In the genomic region with DNA sequence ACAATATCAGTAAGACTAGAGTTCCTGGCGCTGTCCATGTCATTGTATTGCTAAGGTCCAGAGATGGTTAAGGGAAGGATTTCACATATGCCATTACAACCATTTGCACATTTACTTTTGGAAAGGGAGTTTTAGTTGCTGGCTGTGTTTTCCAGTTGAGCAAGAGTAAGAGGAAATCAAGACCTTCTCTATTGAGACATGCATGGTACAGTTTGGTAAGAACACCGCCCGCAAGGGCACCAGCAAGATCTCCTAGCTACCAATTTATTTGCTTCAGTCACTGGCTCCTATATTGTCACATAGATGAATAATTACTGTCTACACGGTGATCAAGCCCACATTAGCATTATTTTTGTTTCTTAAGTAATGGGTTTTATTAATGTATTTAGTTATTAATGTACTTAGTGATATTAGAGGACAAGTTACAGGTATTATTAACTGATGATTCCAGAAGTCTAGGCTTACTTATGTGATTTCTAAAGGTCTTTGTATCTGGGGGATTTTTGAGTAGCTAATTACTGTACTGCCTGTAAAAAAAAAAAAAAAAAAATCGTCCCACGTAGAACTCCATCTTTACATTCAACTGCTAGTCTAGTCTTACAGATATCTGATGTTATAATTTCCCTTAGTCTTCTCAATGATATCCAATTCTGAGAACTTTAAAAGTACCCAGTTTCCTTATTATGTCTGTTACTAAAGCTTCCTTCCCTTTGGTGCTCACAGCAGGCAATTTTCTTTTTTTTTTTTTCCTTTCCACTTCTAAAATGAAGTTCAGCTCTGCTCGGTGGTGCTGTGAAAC, we compare ENCODE assay signal across 8 mouse cellular contexts. TPM values are rescaled to one million over a fixed set of nuclear protein-coding genes. Genes with fewer than 3 reads are reported as not detected.
A peak's percentile ranks its signal among the peaks of the same experiment; 100 is the strongest.
DNase-seq lines count a peak whose midpoint lies in the region; ATAC-seq and TF ChIP-seq lines count a peak whose summit lies in the region.

No protein-coding gene starts in this region.

- H3K4me3 ChIP-seq in heart, adult 2 months = peak overlapping the region; percentile 89
- H3K4me3 ChIP-seq in MEL (ENCODE audit: control insufficient read depth in 1 of 2, insufficient read depth in 1 of 2, low read depth in 2 of 2, low read length in 2 of 2) = peak overlapping the region; percentile 90 to 98
- H3K4me3 ChIP-seq in hindbrain, embryonic 11.5 days (ENCODE audit: low read depth, low read length) = peak overlapping the region; percentile 65

- no peak for TF ChIP-seq RAD21 in MEL (IDR thresholded peaks at IDR 0.05; ENCODE audit: low read depth, low read length)

- no peak for ATAC-seq in hindbrain, embryonic 11.5 days (ENCODE audit: low FRiP score)

- H3K27me3 ChIP-seq in heart, adult 2 months (ENCODE audit: control insufficient read depth, insufficient read depth, low read length) = no peaks in the 10 kb centered on the region
- H3K27me3 ChIP-seq in MEL (ENCODE audit: control insufficient read depth in 1 of 2, insufficient read depth in 2 of 2, low read length in 2 of 2) = no peaks in the 10 kb centered on the region
- no peaks in the 10 kb centered on the region for H3K27me3 ChIP-seq in hindbrain, embryonic 11.5 days (ENCODE audit: control insufficient read depth, insufficient read depth, low read length)

- 46% methylated on average over 7 of the region's 7 CpGs for WGBS in heart, adult 2 months
- 36% methylated on average over 7 of the region's 7 CpGs for WGBS in hindbrain, embryonic 11.5 days

- peak overlapping the region; percentile 76 for H3K27ac ChIP-seq in heart, adult 2 months
- H3K27ac ChIP-seq in MEL (ENCODE audit: control insufficient read depth, low read depth, low read length) = peak overlapping the region; percentile 88
- no peak overlapping the region for H3K27ac ChIP-seq in hindbrain, embryonic 11.5 days (ENCODE audit: low read depth, low read length)

- no peak for DNase-seq in heart, adult 2 months
- DNase-seq in heart, adult 9 months (ENCODE audit: low spot score in 2 of 2) = no peak
- peak; percentile 75 for DNase-seq in MEL (ENCODE audit: low read depth, low spot score)
- DNase-seq in hindbrain, embryonic 11.5 days (ENCODE audit: low spot score) = no peak
- DNase-seq in lung, postnatal 36 days = peak; percentile 37
- no peak for DNase-seq in ovary, adult 18-20 months (ENCODE audit: low spot score)
- DNase-seq in cerebellum, postnatal 10 days = no peak
- DNase-seq in left cerebral cortex, postnatal 10 days (ENCODE audit: extremely low spot score in 1 of 2, low spot score in 2 of 2) = no peak

- TF ChIP-seq EP300 in heart, adult 2 months (IDR thresholded peaks at IDR 0.05; ENCODE audit: insufficient read depth, low read depth, low read length) = no peak
- no peak for TF ChIP-seq EP300 in MEL (IDR thresholded peaks at IDR 0.05; ENCODE audit: low read depth in 1 of 2, low read length in 2 of 2)

- peak overlapping the region; percentile 78 for H3K4me2 ChIP-seq in hindbrain, embryonic 11.5 days (replicated peaks; ENCODE audit: low read depth, low read length)

- no peaks in the 10 kb centered on the region for H3K79me2 ChIP-seq in heart, adult 2 months (replicated peaks; ENCODE audit: control insufficient read depth, insufficient read depth, low read length)
- peaks cover 34% of the 10 kb centered on the region for H3K79me2 ChIP-seq in MEL (ENCODE audit: control insufficient read depth, insufficient read depth, low read length, poor library complexity)

- no peak for TF ChIP-seq POLR2A in heart, adult 2 months (IDR thresholded peaks at IDR 0.05; ENCODE audit: insufficient read depth, low read depth, low read length)
- peak in 1 of 2 experiments; percentile 26; a peak in 1 of 4 replicates for TF ChIP-seq POLR2A in MEL (IDR thresholded peaks at IDR 0.05; ENCODE audit: control insufficient read depth in 1 of 2, insufficient read depth in 1 of 2, low read depth in 1 of 2, low read length in 2 of 2, poor library complexity in 1 of 2)

- H3K4me1 ChIP-seq in heart, adult 2 months (ENCODE audit: control insufficient read depth, insufficient read depth, low read length) = no peaks in the 10 kb centered on the region; the same call in none of the 2 replicates
- peaks cover 25 to 31% of the 10 kb centered on the region in 2 experiments for H3K4me1 ChIP-seq in MEL (ENCODE audit: control insufficient read depth in 1 of 2, insufficient read depth in 2 of 2, low read length in 2 of 2)
- no peaks in the 10 kb centered on the region for H3K4me1 ChIP-seq in hindbrain, embryonic 11.5 days (replicated peaks; ENCODE audit: control insufficient read depth, insufficient read depth, low read length)

- no peaks in the 10 kb centered on the region for H3K36me3 ChIP-seq in heart, adult 2 months (ENCODE audit: control insufficient read depth, insufficient read depth, low read length)
- peaks cover 0 to 39% of the 10 kb centered on the region in 2 experiments; a peak in 3 of 4 replicates for H3K36me3 ChIP-seq in MEL (ENCODE audit: control insufficient read depth in 1 of 2, insufficient read depth in 2 of 2, low read length in 2 of 2)
- H3K36me3 ChIP-seq in hindbrain, embryonic 11.5 days (ENCODE audit: control insufficient read depth, insufficient read depth, low read length) = no peaks in the 10 kb centered on the region

- intact Hi-C loops in heart, adult 2 months (cut with DNase I) = loop anchor here (5.0 kb wide), 3 partner anchors 43 to 343 kb away; partner anchors contain the start of genes Alpk1, Larp7 and Zgrf1
- intact Hi-C loops in left cerebral cortex, postnatal 10 days (cut with DNase I) = loop anchor here (5.0 kb wide), 1 partner anchor 33 kb away; no protein-coding TSS in a partner anchor

- TF ChIP-seq CTCF in heart, adult 2 months (IDR thresholded peaks at IDR 0.05) = no peak
- TF ChIP-seq CTCF in MEL (IDR thresholded peaks at IDR 0.05 in 2 of 3, conservative IDR thresholded peaks at IDR 0.05 in 1 of 3; ENCODE audit: control insufficient read depth in 1 of 3, insufficient read depth in 1 of 3, low read depth in 2 of 3, low read length in 3 of 3, poor library complexity in 1 of 3, severe bottlenecking in 1 of 3) = no peak

- H3K9me3 ChIP-seq in MEL (replicated peaks; ENCODE audit: insufficient read depth, low read length) = no peaks in the 10 kb centered on the region
- H3K9me3 ChIP-seq in hindbrain, embryonic 11.5 days (ENCODE audit: control insufficient read depth, low read length) = no peaks in the 10 kb centered on the region

- peak overlapping the region; percentile 84 for H3K9ac ChIP-seq in heart, adult 2 months (ENCODE audit: low read depth, low read length)
- H3K9ac ChIP-seq in MEL (ENCODE audit: control insufficient read depth, low read depth, low read length, poor library complexity, severe bottlenecking) = peak overlapping the region; percentile 84
- H3K9ac ChIP-seq in hindbrain, embryonic 11.5 days (ENCODE audit: low read depth, low read length) = peak overlapping the region; percentile 71

TF ChIP-seq in MEL, 35 proteins besides CTCF, POLR2A, EP300 and RAD21:
- TF ChIP-seq CHD1 (IDR thresholded peaks at IDR 0.05; ENCODE audit: low read depth, low read length) (peak; percentile 74), MXI1 (IDR thresholded peaks at IDR 0.05; ENCODE audit: low read depth, low read length) (peak; percentile 35; the same call in 1 of the 2 replicates), ETS1 (IDR thresholded peaks at IDR 0.05; ENCODE audit: low read depth, low read length) (0 out of 2 replicates have a peak, but pooled peaks have one; percentile 1), RCOR1 (IDR thresholded peaks at IDR 0.05; ENCODE audit: low read depth, low read length) (no peak), TBP (IDR thresholded peaks at IDR 0.05; ENCODE audit: low read depth, low read length) (0 out of 2 replicates have a peak, but pooled peaks have one; percentile 1), ZKSCAN1 (IDR thresholded peaks at IDR 0.05; ENCODE audit: low read depth, low read length) (no peak), TCF12 (IDR thresholded peaks at IDR 0.05; ENCODE audit: low read depth, low read length) (0 out of 2 replicates have a peak, but pooled peaks have one; percentile 0), POLR2AphosphoS2 (IDR thresholded peaks at IDR 0.05; ENCODE audit: low read length) (no peak), MAZ (IDR thresholded peaks at IDR 0.05; ENCODE audit: low read depth, low read length) (0 out of 2 replicates have a peak, but pooled peaks have one; percentile 7), ELF1 (IDR thresholded peaks at IDR 0.05; ENCODE audit: low read depth, low read length) (no peak), MYC (IDR thresholded peaks at IDR 0.05; ENCODE audit: low read depth, low read length) (0 out of 2 replicates have a peak, but pooled peaks have one; percentile 9), ZNF384 (IDR thresholded peaks at IDR 0.05; ENCODE audit: low read depth, low read length) (peak; percentile 82), TAL1 (IDR thresholded peaks at IDR 0.05; ENCODE audit: low read length) (no peak), POLR2AphosphoS5 (IDR thresholded peaks at IDR 0.05; ENCODE audit: borderline replicate concordance, low read depth, low read length) (no peak), SIN3A (IDR thresholded peaks at IDR 0.05; ENCODE audit: low read length) (peak; percentile 33)
TF ChIP-seq in MEL: peak in this region for 9.

RNA-seq across cellular contexts. Expression of gene Fam241a, which starts 0.9 kb away (rescaled TPM):
- 1 to 10 TPM; 3.6 to 4.2 TPM for total RNA-seq in heart, adult 2 months (2021)
- 1.3 and 1.7 TPM in 2 replicates for polyA plus RNA-seq in heart, adult 2 months (2012; rRNA removed)
- 22.2 and 30.2 TPM in 2 replicates for total RNA-seq in MEL (2012; rRNA removed)
- 10 to 100 TPM in 1 of 2 experiments, not detected in 1; 32.0 TPM for polyA plus RNA-seq in MEL (2012; ENCODE audit: insufficient read depth in 1 of 2, insufficient read length in 2 of 2, low read depth in 1 of 2, low replicate concordance in 2 of 2, missing spikeins in 1 of 2)
- polyA plus RNA-seq in hindbrain, embryonic 11.5 days (2014; fragmentation: Nextera tagmentation; extraction: Ambion mirVana) = 10.8 and 11.3 TPM in 2 replicates
- total RNA-seq in left cerebral cortex, postnatal 10 days (2021) = 1 to 10 TPM; 7.1 to 7.8 TPM

RNA-seq across cellular contexts. Expression of gene Ap1ar, which starts 57.9 kb away (rescaled TPM):
- 10 to 100 TPM; 17.6 to 18.2 TPM for total RNA-seq in heart, adult 2 months (2021)
- polyA plus RNA-seq in heart, adult 2 months (2012; rRNA removed) = 12.0 and 17.7 TPM in 2 replicates
- 52.4 and 65.0 TPM in 2 replicates for total RNA-seq in MEL (2012; rRNA removed)
- polyA plus RNA-seq in MEL (2012; ENCODE audit: insufficient read depth in 1 of 2, insufficient read length in 2 of 2, low read depth in 1 of 2, low replicate concordance in 2 of 2, missing spikeins in 1 of 2) = 100 to 1,000 TPM in 1 of 2 experiments, not detected in 1; 107 TPM
- polyA plus RNA-seq in hindbrain, embryonic 11.5 days (2014; fragmentation: Nextera tagmentation; extraction: Ambion mirVana) = 71.9 and 77.9 TPM in 2 replicates
- total RNA-seq in left cerebral cortex, postnatal 10 days (2021) = 10 to 100 TPM; 70.6 to 76.0 TPM

Comparison
In these comparisons a context has a peak if more than half of its experiments do, and no peak if none do; other contexts are left out.
1. DNase-seq: peak in MEL (single experiment) and lung, postnatal 36 days (single experiment); none in heart, adult 2 months (0 of 2), heart, adult 9 months (0 of 2), hindbrain, embryonic 11.5 days (single experiment), ovary, adult 18-20 months (single experiment), cerebellum, postnatal 10 days (0 of 2) and left cerebral cortex, postnatal 10 days (0 of 2).
2. Peak in every context shown above with its lines, with median percentiles within 50 percentile points of each other: H3K4me3 ChIP-seq and H3K9ac ChIP-seq.